Mouse (Mus musculus) cerebellum, adult 9-10 months (tissue): ENCODE results near the gene Haus4.
A peak's percentile ranks its signal among the peaks of the same experiment; 100 is the strongest.

Experiments
- DNase-seq: peaks from one replicate; pipeline ENCODE4 v3.0.0; 2022

Haus4 gene

DNA sequence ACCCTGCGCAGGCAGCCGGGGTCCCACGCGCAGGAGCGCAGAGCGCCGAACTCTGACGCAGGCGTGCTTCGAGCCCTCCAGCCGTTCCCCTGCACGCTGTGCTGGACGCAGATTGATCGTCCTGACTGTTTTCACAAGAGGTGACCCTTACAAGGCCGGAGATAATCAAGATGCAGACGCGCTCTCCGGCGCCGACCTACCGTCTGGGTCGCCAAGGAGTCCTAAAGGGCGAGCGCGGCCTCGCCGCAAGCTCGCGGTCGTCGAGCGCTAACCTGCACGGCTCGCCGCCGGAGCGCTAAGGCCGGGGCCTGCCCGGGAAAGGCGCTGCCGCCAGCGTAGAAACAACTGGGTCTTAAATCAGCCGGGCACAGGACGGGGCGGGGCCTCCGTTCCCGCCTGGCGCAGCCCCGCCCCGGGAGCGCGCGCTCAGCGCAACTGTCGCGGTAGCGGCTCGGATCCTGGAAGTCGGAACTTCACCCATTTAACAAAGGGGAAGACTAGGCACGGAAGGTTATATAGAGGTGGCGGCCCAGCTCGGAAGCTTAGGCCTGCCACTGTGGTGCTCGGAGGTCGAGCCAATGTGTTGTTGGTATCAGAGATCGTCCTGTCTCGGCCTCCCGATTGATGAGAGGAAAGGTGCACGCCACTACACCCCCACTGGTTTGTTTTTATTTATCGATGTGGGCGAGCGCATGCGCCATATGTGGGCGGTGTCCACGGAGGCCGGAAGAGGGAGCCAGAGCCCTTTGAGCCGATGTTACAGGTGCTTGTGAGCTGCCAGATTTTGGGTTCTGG lies at the start of gene Haus4:
Haus4 (minus strand) TSS at position 642 of the 795 bp plus-strand sequence.
- DNase-seq, result peak; percentile 73

DNA sequence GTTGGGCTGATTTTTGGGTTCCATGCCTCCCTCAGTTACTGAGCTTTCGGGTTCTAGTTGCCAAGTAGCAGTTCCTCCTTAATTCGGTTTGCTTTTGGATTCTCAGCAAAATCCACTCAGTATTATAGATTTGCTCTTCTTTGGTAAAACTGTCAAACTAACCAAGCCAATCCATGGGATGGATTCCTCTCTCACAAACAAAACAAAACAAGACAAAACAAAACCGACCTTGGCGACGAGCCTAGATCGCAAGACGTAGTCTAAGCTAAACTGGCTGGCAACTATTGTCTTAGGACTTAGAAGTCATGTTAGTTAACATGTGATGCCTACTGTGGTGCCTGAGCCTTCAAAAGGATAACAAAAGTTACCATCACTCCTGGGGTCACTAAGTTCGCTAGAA lies 49.3 kb upstream of the Haus4 start:
- no peak for DNase-seq

DNA sequence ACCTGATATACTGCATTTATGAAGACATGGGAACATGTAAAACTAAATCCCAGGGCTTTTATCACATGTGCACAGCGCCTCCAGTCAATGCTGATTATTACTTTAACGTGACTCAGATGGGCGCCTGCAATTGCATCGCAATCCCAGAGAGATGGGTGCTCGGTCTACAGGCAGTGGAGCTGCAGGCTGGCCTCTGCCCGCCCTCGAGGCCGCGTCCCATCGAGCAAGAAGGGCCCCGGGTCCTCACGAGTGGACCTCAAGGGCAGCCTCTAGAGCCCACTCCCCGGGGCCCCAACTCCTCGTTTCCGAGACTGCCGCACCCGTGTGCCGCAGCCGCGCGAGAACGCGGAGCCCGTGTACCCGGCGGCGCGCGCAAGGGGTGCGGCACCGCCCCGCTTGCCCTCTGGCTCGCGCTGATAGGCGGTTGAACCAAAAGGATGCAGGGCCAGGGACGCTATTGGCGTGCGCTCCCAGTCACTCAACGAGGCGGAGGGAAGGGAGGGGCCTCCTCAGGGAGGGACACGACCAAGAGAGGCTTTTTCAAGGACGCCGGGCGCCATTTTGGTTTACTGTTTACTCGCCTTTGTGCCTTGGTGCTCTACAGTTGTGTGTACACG lies 48.7 kb upstream of the Haus4 start:
- peak; percentile 98 for DNase-seq

DNA sequence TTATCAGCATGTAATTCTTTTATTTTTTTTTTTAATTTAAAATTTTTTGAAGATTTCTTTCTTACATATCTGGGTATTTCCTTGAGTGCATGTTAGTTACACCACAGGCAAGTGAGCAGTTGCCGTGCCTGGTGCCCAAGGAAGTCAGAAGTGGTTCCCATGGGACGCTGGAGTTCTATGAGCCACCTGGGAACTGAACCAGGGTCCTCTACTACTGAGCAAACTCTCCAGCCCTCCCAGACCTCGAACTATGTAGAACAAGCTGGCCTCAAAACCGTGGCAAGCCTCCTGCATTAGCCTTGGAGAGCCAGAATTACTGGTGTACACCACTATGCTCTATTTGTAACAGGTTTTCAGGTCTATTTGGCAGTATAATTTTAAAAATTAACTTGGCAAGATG lies 48.2 kb upstream of the Haus4 start:
- no peak for DNase-seq

DNA sequence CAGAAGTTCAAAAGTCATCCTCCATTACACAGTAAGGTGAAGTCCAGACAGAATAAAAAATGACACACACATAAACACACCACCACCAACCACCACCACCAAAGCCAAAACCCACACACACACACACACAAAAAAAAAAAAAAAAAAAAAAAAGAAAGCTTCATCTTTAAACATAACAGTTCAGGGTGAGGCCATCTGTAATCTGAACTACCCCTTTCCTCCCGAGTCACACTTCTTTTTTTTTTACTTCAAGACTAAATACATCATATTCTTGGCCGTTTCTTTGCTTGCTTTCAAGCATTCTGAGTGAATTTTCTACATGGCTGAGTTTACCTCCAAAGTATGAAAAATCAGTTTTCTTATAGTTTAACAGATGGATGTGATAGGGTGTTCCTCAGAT lies 47.2 kb upstream of the Haus4 start:
- DNase-seq, result no peak

DNA sequence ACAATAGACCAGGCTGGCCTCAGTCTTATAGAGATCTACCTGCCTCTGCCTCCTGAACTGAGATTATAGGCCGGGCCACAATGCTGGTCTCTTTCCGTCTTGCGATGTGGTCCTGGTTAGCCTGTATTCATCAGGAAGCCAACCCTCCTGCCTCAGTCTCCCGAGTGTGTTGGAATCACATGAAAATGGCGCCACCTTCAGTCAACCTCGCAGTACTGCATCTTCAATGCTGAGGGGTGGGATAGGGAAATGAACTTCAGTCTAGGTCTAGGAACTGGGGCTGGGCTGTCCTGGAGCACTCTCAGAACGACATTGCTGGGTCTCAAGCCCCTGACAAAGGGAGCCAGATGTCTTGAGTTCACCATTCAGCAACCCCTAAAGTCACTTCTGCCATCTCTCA lies 42.7 kb upstream of the Haus4 start:
- no peak for DNase-seq

DNA sequence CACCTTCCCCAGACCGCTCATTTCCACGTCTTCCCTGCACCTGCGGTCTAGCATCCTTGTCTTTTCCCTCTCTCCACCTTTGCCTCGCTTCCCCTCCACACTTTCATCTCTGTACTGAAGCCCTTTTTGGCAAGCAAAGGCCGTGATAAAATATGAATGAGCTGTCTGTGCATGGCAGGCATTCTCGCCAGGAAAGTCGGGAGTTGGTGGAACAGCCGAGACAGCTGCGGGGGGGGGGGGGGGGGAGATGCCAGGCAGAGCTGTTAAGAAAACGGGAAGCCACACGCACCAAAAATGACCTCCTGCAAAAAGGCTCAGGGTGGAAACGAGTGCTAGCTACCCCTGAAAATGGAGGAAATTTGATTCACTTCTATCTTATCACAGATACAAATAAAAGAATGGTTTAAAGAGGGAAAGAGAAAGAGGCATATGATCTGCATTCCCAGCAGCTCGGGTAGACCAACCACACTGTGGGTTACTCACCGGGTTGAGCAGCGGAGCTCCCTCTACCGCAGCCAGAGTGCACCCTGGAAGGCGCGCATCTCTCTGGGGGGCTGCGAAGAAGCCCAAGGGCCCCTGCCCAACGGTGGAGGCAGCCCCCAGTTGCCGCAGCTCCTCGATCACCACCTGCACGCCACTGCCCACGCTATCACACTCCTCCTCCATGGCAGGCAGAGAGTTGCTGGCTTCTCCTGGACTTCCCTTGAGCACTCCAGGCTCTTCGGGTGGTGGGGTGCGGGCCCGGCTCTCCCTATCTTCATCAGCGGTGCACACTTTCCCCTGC lies 40.4 kb upstream of the Haus4 start:
- no peak for DNase-seq

DNA sequence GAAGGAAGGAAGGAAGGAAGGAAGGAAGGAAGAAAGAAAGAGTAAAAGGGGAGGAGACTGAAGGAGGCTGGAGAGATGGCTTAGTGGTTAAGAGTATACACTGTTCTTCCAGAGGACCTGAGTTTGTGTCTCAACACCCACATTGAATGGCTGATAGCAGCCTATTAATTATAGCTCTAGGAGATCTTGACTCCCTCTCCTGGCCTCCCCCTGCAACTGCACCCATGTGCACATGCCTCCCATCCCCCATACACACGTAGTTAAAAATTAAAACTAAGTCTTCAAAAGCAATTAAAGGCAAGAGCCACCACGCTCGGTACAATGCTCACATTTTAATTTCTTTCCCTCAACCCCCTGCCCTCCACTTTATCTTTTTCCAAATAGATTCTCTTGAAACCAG lies 39.6 kb upstream of the Haus4 start:
- DNase-seq, result no peak

DNA sequence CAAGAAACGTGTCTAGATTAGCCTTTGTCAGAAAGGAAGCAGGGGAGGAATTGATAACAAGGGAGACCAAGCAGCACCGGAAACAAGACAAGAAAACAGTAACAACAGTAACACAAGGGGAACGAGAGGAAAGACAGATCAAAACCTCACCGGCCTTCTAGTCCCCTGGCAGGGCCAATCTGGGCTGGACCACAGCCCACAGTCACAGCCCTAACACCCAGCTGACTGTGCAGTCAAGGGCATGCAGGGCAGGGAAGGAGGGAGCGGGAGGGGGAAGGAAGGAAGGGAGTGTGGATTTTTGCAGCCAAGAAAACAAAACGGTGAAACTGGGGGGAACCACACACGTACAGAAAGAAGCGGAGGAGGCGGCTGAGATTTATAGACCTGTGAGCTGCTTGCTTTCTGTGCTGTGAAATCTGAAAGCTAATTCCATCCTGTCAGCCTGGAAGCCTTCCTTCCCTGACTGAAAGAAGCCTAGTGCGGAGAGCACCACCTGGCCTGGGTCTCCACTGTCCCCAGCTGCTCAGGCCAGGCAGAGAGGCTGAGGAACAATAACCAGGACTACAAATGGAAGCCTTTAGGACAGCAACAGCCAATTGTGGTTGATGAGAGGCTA lies 38.0 kb upstream of the Haus4 start:
- DNase-seq, result no peak

DNA sequence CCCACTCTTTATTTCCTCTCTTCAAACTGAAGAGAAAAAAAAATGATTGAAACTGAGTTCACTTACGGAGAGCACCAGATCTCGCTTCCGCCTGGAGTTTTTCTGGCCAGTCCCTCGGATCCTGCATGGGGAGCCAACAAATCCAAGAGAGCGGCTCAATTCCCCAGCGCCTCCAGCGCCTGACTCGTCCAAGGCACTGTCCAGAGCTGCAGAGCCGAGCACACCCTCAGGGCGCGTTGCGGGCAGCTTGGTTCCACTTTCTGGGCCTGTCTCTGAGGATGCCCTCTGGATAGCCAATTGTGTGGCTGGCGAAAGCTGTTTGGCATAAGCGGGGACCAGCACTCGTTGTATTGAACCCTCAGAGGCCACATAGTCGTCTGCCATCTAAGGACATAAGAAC lies 36.6 kb upstream of the Haus4 start:
- no peak for DNase-seq

DNA sequence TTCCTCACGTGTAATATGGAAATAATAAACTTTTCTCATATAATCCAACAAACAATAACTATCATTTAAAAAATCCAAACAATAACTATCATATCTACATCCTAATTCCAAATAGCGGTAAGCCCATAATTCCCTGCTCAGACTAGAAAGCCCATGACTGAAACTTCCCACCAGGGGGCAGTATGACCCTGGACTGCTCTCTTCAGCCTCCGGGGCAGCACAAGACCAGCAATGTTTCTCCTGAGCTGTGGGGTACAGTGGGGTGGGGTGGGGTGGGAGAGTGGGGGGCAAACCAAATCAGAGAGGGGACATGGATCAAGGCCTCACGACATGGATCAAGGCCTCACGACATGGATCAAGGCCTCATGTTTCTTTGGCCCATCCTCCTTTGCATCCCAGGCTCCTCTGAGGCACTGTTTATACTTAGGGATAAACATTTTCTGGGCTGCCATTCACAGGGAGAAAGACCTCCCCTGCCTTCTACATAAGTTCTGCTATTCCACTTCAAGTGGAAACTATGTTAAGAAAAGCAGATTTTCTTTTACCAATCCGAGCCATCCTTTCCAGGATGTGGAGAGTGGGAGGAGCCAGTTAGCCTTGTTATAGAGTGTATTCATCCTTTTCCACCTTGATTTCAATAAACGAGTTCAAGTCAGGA lies 29.4 kb upstream of the Haus4 start:
- peak; percentile 65 for DNase-seq

DNA sequence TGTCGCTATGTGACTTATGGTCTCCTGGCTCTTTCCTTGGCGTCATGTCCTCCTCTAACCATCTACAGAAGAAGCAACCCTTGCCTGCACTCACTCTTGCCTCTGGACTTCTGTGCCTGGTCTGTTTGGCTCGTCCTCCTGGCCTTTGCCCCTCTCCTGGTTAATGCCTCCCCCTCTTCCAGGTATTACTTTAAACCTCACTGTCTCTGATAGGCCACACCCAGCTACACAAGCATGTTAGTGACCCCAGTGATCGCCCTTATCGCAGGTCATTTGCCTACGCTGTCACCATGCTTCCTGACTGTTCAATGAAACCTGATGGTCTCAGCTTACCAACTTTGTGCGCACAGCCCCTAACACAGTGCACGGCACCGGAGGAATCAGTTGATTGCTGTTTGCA lies 28.1 kb upstream of the Haus4 start:
- no peak for DNase-seq

DNA sequence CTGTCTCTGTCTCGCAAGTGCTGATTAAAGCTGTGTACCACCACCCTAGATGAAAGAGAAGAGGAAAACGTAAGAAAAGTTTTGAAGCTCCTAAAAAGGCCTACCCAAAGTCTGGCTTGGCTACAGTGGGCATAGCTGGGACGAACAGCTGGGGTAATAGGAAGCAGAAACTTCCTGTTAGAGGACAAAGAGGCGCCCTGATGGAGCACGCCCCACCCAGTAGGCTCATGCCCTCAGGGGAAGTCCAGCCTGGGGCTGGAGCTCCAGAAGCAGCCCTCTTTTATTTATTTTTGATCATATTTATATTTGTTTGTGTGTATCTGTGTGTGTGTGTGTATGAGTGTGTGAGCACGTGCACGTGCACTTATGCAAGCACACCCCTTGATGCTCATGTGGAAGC lies 25.2 kb upstream of the Haus4 start:
- DNase-seq, result no peak

DNA sequence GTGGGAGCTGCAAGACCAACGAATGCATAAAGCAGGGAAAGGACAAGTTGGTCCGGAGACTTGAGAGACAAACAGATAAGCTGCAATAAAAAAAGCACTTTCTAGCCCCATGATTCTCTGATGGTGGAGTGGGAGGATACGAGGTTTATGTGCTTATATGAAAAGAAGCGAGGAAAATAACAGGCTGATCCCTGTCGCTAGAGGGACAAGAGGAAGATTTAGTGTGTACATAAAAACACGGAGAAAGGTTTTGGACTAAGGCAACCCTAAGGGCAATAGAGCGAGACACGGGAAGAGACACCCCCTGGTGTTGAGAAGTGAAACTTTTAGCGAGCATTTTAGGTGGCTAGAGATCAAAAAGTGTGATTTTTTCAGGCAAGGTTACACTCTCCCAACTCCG lies 23.6 kb upstream of the Haus4 start:
- no peak for DNase-seq

DNA sequence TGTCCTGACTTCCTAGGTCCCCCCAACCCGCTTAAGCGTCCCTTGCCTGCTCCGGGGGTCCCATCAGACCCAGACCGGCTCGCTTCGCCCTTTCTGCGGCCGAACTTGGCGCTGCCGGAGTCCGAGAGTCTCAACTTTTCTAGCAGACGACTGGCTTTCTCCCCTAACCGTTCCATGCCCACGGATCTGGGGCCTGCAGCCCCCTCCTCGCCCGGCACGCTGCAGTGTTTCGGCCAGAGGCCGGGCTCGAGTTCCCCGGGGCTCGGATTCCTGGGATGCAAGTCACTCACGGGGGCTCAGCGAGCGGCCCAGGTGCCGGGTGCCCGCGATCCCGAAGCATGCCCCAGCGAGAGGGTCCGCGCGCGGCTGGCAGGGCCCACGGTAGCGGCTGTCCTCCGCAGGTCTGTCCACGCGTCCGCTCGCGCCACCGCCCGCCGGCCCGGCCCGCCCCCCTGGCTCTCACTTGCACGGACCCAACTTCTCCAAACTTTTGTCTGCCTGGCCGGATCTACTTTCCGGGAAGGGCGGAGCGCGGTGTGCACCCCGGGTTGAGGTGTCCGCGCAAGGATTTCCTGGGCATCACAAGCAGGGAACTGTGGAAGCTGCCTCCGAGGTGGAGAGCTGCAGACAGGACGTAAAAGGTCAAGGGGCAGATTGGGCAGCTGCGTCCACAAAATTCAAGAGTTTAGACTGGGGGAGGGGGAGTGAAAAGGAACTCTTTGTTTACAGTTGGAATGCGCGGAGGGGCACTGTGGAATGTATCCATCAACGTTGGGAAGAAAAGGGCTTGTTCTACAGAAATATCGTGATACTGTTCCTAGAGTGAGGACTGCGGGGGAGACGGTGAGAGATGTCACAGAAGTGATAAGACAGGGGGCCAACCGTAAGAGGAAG lies 22.9 kb upstream of the Haus4 start, which contains the start of gene Ajuba:
Ajuba (minus strand) TSS at position 470 of the 894 bp plus-strand sequence.
- DNase-seq, result peak; percentile 38

DNA sequence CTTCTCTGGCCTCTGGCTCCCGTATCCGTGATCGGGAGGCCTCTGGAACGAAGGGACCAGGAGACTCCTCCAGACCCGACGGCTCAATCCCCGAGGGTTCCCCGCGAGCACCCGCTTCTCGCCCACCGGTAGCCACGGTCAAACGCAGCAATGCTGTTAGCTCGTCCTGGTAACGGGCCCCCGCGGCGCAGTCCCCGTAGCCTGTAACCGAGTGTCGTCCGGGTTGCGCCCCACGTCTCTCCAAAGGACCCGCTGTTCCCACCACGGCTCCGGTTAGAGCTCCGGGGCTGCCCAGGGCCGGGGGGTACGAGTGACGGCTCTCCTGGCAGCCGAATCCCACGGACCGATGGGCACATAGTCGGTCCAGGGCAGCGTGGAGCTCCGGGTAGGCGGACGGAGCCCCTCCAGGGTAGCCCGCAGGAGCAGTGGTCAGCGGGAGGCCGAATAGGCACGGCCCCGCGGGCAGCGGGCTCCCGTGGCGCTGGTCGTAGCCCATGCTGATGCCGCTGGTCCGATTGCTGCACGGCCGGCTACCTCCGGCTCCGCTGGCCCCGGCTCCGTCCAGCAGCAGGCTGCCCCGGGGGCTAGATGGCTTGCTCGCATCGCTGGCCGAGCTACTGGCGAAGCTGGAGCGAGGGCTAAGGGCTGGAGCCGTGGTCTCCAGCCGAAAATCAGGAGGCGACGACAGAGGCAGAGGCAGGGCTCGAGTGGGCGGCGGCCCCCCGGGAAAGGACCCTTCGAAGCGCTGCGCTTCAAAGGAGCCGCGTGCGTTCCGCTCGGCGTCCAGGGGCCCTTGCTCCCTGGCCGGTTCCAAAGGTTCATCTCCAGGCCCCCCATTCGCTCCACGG lies 22.0 kb upstream of the Haus4 start:
- DNase-seq, result no peak

DNA sequence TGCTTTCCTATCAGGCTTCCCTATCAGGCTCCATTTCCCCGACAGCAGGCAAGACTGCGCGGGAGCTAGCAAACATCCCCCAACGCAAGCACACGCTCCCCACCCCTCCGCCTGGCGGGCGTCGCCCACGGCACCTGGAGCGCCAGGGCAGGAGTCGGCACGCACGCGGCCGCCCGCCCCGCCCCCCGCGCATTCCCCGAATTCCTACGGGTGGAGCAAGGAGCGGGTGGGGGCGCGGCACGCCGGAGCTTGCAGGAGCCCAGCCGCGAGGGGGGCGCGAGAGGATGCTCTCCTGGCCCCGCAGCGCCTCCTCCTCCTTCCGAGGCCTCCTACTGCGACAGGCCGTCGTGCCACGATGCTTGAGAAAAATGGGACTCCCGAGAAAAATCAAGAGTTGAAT lies 21.2 kb upstream of the Haus4 start:
- no peak for DNase-seq

DNA sequence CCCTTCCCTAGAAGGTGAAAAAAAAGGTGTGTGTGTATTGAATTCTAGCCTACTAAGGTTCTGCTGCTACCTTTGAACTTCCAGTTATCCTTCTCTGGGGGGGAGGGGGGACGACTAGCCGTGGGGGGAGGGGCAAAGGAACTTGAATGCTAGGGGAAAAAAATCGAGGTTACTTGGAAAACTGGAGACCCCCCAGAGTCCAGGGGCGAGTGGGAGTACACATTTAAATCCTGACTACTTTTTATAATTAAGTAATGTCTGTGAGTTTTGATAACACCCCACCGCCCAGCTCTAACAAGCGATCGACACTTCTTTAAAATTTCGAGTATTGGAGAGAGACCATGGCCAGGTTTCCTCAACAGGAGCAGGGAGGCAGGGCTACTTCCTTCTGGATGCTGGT lies 20.6 kb upstream of the Haus4 start:
- no peak for DNase-seq

DNA sequence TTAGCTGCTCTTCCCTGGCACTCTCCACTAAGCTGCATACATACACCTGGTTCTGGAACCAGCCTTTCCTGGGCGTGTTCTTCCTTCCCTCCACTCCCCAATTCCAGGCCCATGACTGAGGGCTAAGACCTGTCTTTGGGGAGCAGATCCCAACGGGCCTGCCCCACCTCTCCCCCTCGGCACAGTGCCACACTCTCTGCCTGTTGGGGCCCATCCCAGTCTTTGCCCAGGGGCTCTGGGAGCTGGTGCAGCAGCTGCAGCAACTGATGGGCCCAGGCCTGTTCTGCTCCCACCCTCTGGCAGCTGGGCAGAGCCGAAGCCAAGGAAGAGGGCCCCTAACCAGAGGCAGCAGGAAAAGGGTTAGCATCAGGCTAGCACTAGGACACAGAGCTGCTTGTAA lies 19.8 kb upstream of the Haus4 start:
- DNase-seq, result no peak

DNA sequence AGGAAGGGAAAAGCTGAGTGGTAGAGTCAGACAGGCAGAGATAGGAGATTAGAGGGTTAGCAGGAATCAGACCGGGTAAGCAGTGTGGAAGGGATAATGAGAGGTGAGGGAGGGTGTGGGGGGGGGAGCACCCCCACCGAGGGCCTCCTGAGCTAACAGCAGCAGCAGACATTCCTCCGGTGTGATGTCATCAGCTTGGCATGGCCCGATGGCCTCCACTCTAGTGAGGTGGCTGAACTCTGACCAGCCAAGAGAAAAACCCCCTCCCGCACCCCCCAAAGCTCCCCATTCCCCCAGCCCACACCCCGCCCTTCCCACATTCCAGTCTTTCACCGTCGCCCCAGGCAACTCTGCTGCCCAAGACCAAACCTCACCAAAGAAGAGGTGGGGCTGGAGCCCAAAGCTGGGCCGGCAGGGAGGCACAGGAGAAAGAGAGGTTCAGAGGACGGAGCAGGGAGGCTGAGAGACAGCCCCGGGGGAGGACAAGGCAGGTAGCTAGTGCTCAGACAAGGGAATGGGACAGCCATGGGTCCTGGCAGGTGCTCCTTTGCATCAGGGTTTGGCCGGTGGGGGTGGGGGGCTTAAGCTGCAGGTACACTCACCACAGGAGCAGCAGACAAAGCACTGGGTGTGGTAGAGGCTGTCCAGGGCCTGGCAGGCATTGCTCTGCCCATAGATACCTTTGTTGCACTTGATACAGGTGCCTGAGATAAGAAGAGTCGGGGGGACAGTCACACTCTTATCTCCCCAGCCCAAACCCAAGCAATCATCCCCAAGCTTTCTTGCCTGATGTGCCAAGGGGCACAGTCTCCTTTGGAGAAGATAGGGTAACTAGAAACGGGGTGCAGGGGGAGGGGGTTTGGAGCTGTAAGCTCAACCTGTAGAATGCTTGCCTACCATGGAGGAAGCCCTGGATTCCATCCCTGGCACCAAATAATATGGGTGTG lies 18.6 kb upstream of the Haus4 start:
- DNase-seq, result no peak
